Mouse (Mus musculus) neural tube, embryonic 13.5 days (tissue): ENCODE results near the gene Gm15737. TPM values are rescaled to one million over a fixed set of nuclear protein-coding genes. Genes with fewer than 3 reads are reported as not detected.

Experiments used
- ATAC-seq: fragments of 200-750 bp; cut with Nextera tagmentation; 2 replicates; pipeline ENCODE4 v1.8.0; 2017; ENCODE audit warnings: low read depth, mild to moderate bottlenecking, moderate TSS enrichment, moderate library complexity
- H3K27ac ChIP-seq: fragments of 300-500 bp; sonication (generic); replicated peaks from 2 replicates; pipeline ENCODE4 v1.5.1; 2015; ENCODE audit warnings: moderate library complexity, mild to moderate bottlenecking, inconsistent platforms
- H3K27me3 ChIP-seq: fragments of 300-500 bp; sonication (generic); 2 replicates; pipeline ENCODE4 v1.6.1; 2015; ENCODE audit warnings: mild to moderate bottlenecking, inconsistent platforms
- H3K36me3 ChIP-seq: fragments of 300-500 bp; sonication (generic); 2 replicates; pipeline ENCODE4 v1.6.1; 2015; ENCODE audit warnings: mild to moderate bottlenecking, inconsistent platforms
- H3K4me1 ChIP-seq: fragments of 300-500 bp; sonication (generic); replicated peaks from 2 replicates; pipeline ENCODE4 v1.6.1; 2015; ENCODE audit warnings: inconsistent platforms
- H3K4me2 ChIP-seq: fragments of 300-500 bp; sonication (generic); 2 replicates; pipeline ENCODE4 v1.6.1; 2015; ENCODE audit warnings: inconsistent platforms, mild to moderate bottlenecking, moderate library complexity
- H3K4me3 ChIP-seq: fragments of 300-500 bp; sonication (generic); 2 replicates; pipeline ENCODE4 v1.5.1; 2015; ENCODE audit warnings: mild to moderate bottlenecking, inconsistent platforms
- H3K9ac ChIP-seq: fragments of 300-500 bp; sonication (generic); 2 replicates; pipeline ENCODE4 v1.6.1; 2015; ENCODE audit warnings: moderate library complexity, mild to moderate bottlenecking, inconsistent platforms
- H3K9me3 ChIP-seq: fragments of 300-500 bp; sonication (generic); 2 replicates; pipeline ENCODE4 v1.6.1; 2016; ENCODE audit warnings: inconsistent platforms
- WGBS: fragments of 180-500 bp; shearing (Covaris S2); methylation state at CpG from one replicate; pipeline ENCODE4 v1.1.7; 2015; 5-methylcytosine and 5-hydroxymethylcytosine counted together
- polyA plus RNA-seq: library from polyadenylated mRNA; unstranded; fragments of >200 nt; fragmentation: Nextera tagmentation; extraction: Ambion mirVana; gene quantifications from 2 replicates; pipeline ENCODE4 v1.2.1, GENCODE M21; 2015

The Gm15737 gene
- polyA plus RNA-seq = not detected in 2 replicates

DNA sequence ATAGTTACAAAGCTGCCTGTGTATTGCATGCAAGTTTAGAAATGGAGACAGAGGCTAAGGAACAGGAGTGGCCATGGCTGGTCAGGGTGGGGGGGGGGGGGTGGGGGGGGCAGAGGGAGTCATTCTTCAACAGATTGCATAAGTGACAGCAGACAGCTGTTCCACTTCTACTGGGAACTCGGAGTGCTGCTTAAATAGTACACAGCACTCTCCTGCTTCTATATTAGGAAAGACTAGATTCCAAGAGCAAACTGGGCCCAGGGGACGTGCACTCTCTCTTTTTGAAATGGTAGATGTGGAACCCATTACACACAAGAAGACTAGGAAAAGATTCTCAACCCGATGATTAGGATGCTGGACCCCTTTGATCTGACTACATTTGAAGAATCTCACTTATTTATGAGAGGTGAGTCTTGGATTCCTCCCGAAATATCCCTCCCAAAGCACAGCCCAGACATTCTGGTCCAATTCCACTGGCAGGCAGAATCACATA lies at the start of gene Gm15737:
TSS of gene Gm15737 (plus strand) at position 269 of the 493 bp plus-strand sequence.
- Histone ChIP-seq H3K4me3 (no peak within 1 kb of the TSS), H3K9ac (no peak within 1 kb of the TSS), H3K27me3 (no peaks in the 10 kb centered on the region), H3K9me3 (no peaks in the 10 kb centered on the region), H3K4me1 (peaks cover 15% of the 10 kb centered on the region), H3K36me3 (no peaks in the 10 kb centered on the region), H3K4me2 (no peak within 1 kb of the TSS), H3K27ac (no peak within 1 kb of the TSS)
- ATAC-seq = no peak
- WGBS = 67% methylated on average over 4 of the region's 4 CpGs

DNA sequence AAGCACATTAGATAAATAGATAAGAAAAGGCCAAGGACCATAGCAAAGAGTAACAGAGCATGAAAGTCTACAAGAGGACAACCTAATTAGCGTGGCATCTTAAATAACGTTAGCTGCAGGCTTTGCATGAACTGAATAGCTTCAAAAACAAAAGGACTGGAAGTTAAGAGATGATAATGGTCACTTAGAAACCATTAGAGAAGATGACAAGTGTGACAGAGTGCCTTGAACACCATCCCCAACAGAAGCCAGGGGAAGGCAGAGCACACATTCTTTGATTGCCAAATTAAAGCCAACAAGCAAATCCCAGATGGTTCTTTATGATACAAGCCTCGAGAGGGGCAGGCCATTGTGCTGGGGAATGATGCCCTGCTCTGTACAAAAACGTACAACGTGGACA lies 47.6 kb upstream of the Gm15737 start:
- H3K4me3 ChIP-seq = no peak overlapping the region
- 12% methylated on average over 5 of the region's 5 CpGs for WGBS
- H3K4me2 ChIP-seq = no peak overlapping the region
- H3K9ac ChIP-seq = no peak overlapping the region
- no peaks in the 10 kb centered on the region for H3K36me3 ChIP-seq
- peaks cover 15% of the 10 kb centered on the region for H3K4me1 ChIP-seq
- H3K9me3 ChIP-seq = no peaks in the 10 kb centered on the region
- no peak overlapping the region for H3K27ac ChIP-seq
- ATAC-seq = no peak
- H3K27me3 ChIP-seq = peaks cover 11% of the 10 kb centered on the region; the same call in 1 of the 2 replicates

DNA sequence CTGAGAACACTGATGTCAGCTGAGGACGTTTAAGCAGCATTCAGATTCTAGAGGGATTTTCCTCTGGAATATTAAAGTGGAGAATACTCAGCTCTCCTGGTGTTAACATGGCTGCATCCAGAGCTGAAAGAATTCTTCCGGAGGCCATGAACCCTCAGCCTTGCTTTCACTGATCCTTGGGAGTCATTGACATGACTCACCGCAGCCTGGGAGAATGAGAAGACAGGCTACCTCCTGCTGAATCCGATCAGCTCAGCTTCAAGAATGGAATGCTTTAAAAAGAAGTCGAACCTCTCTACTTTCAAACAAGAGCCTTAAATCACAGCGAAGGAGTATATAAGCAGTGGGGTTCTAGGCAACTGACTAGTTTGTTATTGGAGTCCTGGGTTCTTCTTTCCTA lies 47.2 kb upstream of the Gm15737 start:
- Histone ChIP-seq H3K4me2 (no peak overlapping the region), H3K27me3 (peaks cover 11% of the 10 kb centered on the region; the same call in 1 of the 2 replicates), H3K4me1 (peaks cover 12% of the 10 kb centered on the region), H3K9ac (no peak overlapping the region), H3K36me3 (no peaks in the 10 kb centered on the region), H3K4me3 (no peak overlapping the region), H3K27ac (no peak overlapping the region), H3K9me3 (no peaks in the 10 kb centered on the region)
- ATAC-seq = no peak
- 25% methylated on average over 6 of the region's 6 CpGs for WGBS

DNA sequence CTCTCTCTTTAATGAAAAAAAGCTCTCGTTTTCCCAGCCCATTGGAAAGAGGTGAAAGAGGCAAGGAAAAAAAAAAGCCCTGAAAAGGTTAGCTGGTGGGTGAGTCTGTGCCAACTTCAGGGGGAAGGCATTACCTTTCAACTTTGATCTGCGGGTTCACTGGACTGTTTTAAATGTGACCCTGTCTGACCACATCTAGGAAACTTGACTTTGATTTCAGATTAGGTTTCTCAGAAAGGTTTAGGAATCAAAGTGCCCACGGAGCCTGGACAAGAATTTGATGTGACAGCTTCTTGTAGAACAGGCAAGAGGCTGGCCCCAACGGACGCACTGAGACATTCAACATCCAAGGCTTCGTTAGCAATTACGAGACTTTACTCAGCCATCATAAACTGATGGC lies 45.2 kb upstream of the Gm15737 start:
- Histone ChIP-seq H3K36me3 (no peaks in the 10 kb centered on the region), H3K27me3 (peaks cover 7% of the 10 kb centered on the region; the same call in 1 of the 2 replicates), H3K9ac (no peak overlapping the region), H3K9me3 (no peaks in the 10 kb centered on the region), H3K4me3 (no peak overlapping the region), H3K4me1 (peaks cover 12% of the 10 kb centered on the region), H3K27ac (no peak overlapping the region), H3K4me2 (no peak overlapping the region)
- 78% methylated on average over 7 of the region's 7 CpGs for WGBS
- no peak for ATAC-seq

DNA sequence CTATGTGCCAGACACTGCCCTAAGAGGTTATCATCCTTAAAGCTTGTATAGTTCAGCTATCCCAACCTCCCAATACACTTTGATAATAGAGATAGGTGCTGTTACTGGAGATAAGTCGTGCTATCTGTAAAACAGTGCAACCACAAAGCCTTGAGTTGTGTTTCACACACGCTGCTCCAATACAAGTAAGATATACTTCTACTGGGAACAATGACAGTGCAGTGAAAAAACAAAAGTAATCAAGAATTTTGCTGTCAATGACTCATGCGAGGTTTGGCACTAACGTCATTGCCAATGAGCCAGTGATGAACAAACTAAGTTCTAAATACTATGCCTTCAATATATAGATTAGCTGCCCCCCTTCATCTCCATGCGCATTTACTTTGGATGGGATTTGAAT lies 42.6 kb upstream of the Gm15737 start:
- no peak overlapping the region for H3K4me2 ChIP-seq
- no peak overlapping the region for H3K27ac ChIP-seq
- no peaks in the 10 kb centered on the region for H3K36me3 ChIP-seq
- 88% methylated on average over 5 of the region's 5 CpGs for WGBS
- no peak overlapping the region for H3K9ac ChIP-seq
- H3K4me1 ChIP-seq = peaks cover 6% of the 10 kb centered on the region
- ATAC-seq = no peak
- H3K4me3 ChIP-seq = no peak overlapping the region
- H3K9me3 ChIP-seq = no peaks in the 10 kb centered on the region
- no peaks in the 10 kb centered on the region for H3K27me3 ChIP-seq

DNA sequence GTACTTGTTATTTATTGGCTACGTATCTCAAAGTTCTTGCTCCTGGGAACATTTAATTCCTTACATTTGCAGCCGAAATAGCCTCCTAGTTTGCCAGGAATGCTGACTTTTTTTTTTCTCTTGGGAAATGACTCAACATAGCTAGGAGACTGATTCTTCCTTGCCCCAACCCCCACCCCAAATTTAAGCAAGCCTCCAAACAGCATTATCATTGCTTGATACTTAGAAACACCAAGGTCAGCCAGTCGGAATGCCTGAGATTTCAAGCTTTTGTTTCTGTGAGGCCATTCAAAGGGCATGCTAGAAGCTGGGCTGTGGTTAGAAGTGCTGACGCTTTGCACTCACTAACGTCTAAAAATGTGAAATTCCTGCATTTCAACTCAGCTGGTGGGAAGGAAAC lies 41.8 kb upstream of the Gm15737 start:
- 49% methylated on average over 5 of the region's 5 CpGs for WGBS
- Histone ChIP-seq H3K4me1 (no peaks in the 10 kb centered on the region), H3K27me3 (no peaks in the 10 kb centered on the region), H3K4me3 (no peak overlapping the region), H3K27ac (no peak overlapping the region), H3K9me3 (no peaks in the 10 kb centered on the region), H3K9ac (no peak overlapping the region), H3K4me2 (no peak overlapping the region), H3K36me3 (no peaks in the 10 kb centered on the region)
- no peak for ATAC-seq

DNA sequence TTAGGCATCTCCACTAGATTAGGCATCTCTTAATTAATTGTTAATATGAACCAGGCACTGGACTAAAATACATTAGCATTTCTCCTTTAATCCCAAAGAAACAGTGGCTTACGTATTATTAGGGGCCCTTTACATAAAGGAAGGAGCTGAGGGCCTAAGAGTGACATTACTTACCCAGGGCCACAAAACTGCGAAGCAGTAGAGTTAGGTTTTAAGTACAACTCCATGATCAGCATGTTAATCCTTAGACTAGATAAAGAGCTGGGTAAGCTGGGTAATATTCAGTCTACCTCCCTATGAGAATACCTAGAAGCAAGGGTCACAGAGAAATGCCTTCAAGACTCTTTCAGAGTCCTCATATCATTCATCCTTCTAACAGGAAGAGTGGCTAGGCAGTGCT lies 40.0 kb upstream of the Gm15737 start:
- ATAC-seq = no peak
- no peaks in the 10 kb centered on the region for H3K9me3 ChIP-seq
- H3K27ac ChIP-seq = no peak overlapping the region
- no peaks in the 10 kb centered on the region for H3K4me1 ChIP-seq
- H3K9ac ChIP-seq = no peak overlapping the region
- H3K4me2 ChIP-seq = no peak overlapping the region
- no peaks in the 10 kb centered on the region for H3K27me3 ChIP-seq
- no peak overlapping the region for H3K4me3 ChIP-seq
- WGBS = 94% methylated on average over 2 of the region's 2 CpGs
- no peaks in the 10 kb centered on the region for H3K36me3 ChIP-seq

DNA sequence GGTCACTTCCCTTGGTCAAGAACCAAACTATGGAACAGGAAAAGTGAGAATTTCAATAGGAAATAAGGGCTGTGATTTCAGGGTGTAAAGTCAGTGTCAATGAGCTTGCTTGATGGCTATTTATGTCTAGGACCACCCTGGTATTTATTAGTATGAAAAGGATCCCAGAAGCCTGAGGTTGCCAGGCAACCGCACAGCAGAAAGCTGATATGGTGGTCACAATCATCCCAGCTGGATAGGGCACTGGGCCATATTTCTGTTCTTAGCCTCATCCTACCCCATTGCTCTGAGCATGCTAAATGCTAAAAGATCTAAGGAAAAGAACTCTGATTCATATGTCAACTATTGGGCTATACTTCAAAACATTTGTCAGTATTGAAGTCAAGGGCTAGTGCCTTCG lies 38.1 kb upstream of the Gm15737 start:
- H3K36me3 ChIP-seq = no peaks in the 10 kb centered on the region
- WGBS = 88% methylated on average over 2 of the region's 2 CpGs
- ATAC-seq = no peak

DNA sequence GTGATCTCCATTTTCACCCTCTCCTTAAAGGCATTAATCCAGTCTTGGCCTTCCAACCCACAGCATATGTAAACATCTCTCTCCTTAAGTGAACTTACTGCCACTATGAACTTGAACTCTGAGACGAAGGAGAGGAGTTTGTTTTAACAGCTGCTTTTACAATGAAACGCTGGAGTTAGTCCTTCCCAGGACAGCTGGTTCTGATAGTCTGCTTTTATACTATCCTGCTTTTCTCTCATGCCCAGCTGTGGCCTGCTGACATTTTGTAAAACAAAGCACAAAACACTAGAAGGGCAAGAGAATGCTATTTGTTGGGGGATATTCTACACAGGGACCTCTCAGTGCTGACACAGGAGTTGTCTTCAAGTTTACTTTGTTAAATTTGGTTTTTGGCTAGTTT lies 27.2 kb upstream of the Gm15737 start:
- no peaks in the 10 kb centered on the region for H3K36me3 ChIP-seq
- H3K27ac ChIP-seq = no peak overlapping the region
- H3K27me3 ChIP-seq = no peaks in the 10 kb centered on the region
- no peak overlapping the region for H3K9ac ChIP-seq
- WGBS = 22% methylated on average over 2 of the region's 2 CpGs
- H3K9me3 ChIP-seq = no peaks in the 10 kb centered on the region
- no peaks in the 10 kb centered on the region for H3K4me1 ChIP-seq
- ATAC-seq = no peak
- no peak overlapping the region for H3K4me3 ChIP-seq
- H3K4me2 ChIP-seq = no peak overlapping the region

More for the DNA sequence above, 38.1 kb upstream of the Gm15737 start:
- Histone ChIP-seq H3K27ac (no peak overlapping the region), H3K27me3 (no peaks in the 10 kb centered on the region), H3K4me2 (no peak overlapping the region), H3K4me1 (no peaks in the 10 kb centered on the region), H3K4me3 (no peak overlapping the region), H3K9me3 (no peaks in the 10 kb centered on the region), H3K9ac (no peak overlapping the region)

DNA sequence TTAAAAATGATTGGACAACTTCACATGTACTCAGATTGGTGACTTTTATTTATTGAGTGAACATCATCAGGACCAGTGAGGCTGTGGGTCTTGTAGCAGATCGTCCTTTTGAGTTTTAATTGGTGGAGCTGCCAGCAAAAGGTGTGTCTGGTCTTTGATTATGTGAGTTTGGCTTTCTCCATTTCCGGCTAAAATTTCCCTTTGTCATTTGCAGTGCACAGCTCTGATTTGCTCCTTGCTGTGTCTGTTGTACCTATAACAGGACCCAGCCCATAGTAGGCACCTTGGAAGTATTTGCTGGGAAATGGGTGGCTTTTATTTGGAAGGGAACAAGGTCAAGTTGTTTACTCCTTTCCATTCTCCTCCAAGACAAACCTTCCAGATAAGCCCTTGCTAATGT lies 25.7 kb upstream of the Gm15737 start:
- 80% methylated on average over 2 of the region's 2 CpGs for WGBS

DNA sequence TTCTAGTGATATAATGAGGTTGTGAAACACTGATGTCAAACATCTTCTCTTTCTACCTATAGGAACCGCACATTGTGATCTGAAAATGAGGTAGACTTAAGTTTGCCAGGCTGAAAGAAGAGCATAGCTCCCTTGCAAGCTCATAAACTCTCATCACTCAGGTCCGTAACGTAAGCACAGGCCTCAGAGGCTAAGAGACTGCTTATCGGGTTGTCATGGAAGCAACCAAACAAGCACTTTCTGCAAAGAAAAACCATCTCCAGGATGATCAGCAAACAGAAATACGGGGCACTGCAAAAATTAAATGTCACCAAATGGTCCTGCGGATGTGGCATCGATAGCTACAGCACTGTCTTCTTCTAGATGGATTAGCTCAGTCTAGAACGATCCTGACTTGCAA lies 23.3 kb upstream of the Gm15737 start:
- Histone ChIP-seq H3K4me2 (no peak overlapping the region), H3K27ac (no peak overlapping the region), H3K27me3 (no peaks in the 10 kb centered on the region), H3K9ac (no peak overlapping the region), H3K4me3 (no peak overlapping the region), H3K4me1 (peaks cover 7% of the 10 kb centered on the region), H3K9me3 (no peaks in the 10 kb centered on the region), H3K36me3 (no peaks in the 10 kb centered on the region)
- ATAC-seq = no peak
- 90% methylated on average over 8 of the region's 8 CpGs for WGBS

More for the DNA sequence above, 25.7 kb upstream of the Gm15737 start:
- no peak overlapping the region for H3K4me3 ChIP-seq
- H3K9ac ChIP-seq = no peak overlapping the region
- H3K27me3 ChIP-seq = no peaks in the 10 kb centered on the region
- H3K4me1 ChIP-seq = no peaks in the 10 kb centered on the region
- no peaks in the 10 kb centered on the region for H3K36me3 ChIP-seq
- no peak overlapping the region for H3K27ac ChIP-seq
- no peaks in the 10 kb centered on the region for H3K9me3 ChIP-seq
- no peak for ATAC-seq
- no peak overlapping the region for H3K4me2 ChIP-seq

DNA sequence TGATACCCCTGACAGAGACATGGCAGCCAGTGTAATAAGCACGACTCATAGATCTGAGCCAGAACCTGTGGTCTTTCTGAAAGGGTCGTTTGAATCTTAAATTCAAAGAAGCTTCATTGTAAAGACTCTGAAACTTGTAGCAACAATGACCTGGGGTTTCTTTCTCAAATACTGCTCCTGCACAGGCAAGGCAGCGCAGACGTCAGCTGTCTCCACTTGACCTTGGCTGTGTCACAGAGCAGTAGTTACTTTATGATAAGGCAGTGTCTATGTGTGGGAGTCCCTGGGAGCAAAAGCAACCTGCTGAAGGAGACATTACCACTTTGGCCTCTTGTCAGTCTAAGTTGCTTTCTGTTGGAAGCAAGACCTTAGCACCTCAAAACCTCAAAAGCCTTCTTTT lies 22.5 kb upstream of the Gm15737 start:
- no peaks in the 10 kb centered on the region for H3K36me3 ChIP-seq
- no peak overlapping the region for H3K27ac ChIP-seq
- no peaks in the 10 kb centered on the region for H3K9me3 ChIP-seq
- H3K9ac ChIP-seq = no peak overlapping the region
- ATAC-seq = no peak
- WGBS = 62% methylated on average over 4 of the region's 4 CpGs
- H3K27me3 ChIP-seq = no peaks in the 10 kb centered on the region
- peaks cover 7% of the 10 kb centered on the region for H3K4me1 ChIP-seq
- H3K4me2 ChIP-seq = no peak overlapping the region
- no peak overlapping the region for H3K4me3 ChIP-seq

DNA sequence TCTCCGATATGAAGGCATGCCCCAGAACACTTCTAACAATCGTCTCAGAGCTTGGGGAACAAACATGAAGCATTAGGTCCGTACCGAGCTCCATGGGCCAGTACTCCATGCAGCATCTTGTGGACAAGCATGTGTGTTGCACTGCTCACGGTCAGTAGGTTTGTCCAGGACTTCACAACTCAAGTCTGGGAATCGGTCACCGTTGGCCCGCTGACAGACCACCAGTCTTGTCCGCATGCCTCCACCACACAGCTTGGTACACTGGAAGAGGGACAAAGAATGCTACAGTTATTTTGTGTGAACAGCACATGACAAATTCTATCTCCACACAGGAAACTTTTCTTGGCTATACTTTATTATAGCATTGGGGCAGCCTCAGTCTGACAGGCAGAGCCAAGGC lies 19.9 kb upstream of the Gm15737 start:
- WGBS = 93% methylated on average over 9 of the region's 9 CpGs
- no peaks in the 10 kb centered on the region for H3K27me3 ChIP-seq
- ATAC-seq = no peak

More for the DNA sequence above, 19.9 kb upstream of the Gm15737 start:
- Histone ChIP-seq H3K4me1 (peaks cover 7% of the 10 kb centered on the region), H3K9me3 (no peaks in the 10 kb centered on the region), H3K36me3 (no peaks in the 10 kb centered on the region), H3K4me2 (no peak overlapping the region), H3K27ac (no peak overlapping the region), H3K4me3 (no peak overlapping the region), H3K9ac (no peak overlapping the region)
